Mouse (Mus musculus): Measurements from ENCODE around the gene Akr1b10. TPM values are rescaled to one million over a fixed set of nuclear protein-coding genes. Genes with fewer than 3 reads are reported as not detected.

Gene Akr1b10
- 25.1 and 27.8 TPM in 2 replicates for polyA plus RNA-seq (2015; fragmentation: Nextera tagmentation; extraction: Ambion mirVana)

DNA sequence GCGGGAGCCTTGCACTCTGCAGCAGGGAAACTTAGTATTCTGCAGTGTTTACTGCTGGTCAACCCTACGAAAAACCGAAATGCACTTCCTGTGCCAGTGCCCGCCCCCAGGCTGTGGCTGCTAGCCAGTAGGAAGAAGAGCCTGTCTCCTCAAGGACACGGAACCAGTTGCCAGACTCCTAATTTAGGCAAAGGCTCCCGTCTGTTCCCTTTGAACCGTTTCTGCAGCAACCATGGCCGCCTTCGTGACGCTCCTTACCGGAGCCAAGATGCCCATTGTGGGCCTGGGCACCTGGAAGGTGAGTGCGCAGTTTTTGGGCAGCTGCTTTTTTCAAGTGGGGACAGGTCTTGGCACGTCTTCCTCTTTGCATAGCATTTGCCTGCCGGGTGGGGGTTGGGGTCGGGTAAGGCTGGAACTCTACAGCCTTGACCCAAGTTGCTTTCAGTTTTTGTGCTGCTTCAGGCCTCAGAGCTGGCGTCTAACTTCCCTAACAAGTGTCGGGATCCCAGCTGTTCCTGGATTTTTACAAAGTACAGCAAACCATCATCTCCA is at the start of gene Akr1b10:
Gene Akr1b10 (plus strand): TSS at position 109 of the 552 bp plus-strand sequence.

DNA sequence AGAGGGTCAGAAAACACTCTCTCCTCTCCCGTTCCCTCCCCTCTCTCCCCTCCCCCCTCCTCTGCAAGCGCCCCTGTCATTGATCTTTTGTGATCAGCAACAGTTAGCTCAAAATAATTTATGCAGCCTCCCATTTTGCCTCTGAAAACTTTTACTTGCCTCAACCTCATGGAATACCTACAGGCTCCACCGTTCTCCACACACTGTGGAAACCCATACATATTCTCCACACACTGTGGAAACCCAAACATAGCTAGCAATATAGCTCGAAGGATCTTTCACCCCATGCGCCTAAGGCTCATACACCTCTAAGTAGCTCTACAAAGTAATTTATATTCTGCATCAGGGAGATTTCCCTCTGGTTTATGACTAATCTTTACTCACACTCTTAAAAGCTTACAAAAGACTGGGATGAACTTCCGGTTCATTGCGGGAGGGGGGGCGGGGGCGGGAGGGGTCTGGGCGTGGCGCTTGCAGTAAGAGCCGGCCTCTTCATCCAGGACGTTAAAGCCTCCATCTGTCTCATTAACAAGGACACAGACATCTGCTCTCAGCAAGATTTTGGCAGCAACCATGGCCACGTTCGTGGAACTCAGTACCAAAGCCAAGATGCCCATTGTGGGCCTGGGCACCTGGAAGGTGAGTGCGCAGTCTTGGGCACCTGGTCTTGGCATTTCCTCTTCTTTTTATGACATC is 30.2 kb upstream of the Akr1b10 start, which contains the start of gene Akr1b8:
Gene Akr1b8 (plus strand): TSS at position 462 of the 696 bp plus-strand sequence.

DNA sequence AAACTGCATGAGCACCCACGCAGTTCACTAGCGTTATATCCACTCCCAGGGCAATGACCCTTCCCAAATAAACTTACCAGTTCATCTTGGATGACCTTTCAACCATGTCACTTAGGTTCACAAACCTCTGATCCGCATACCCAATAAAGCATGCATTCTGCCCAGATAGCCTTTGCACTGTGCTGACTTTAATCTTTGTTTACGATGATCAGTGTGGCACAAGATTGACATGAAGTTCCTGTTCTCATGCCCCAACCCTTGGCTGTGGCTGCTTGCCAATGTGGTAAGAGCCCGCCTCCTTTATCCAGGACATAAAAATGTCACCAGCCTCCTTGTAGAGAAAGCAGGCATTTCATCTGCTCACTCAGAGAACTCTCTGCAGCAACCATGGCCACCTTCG is 28.0 kb downstream of the Akr1b10 start, which contains the start of gene Akr1b7:
Gene Akr1b7 (plus strand): TSS at position 312 of the 400 bp plus-strand sequence.

Other genes starting within 250 kb of the Akr1b10 start
- gene Slc35b4, start 207.1 kb upstream of the Akr1b10 start, polyA plus RNA-seq (2015; fragmentation: Nextera tagmentation; extraction: Ambion mirVana), result 29.3 and 34.0 TPM in 2 replicates
- gene Akr1b3, start 66.7 kb upstream of the Akr1b10 start, polyA plus RNA-seq (2015; fragmentation: Nextera tagmentation; extraction: Ambion mirVana), result 113 TPM in 2 replicates
- gene Akr1b8, start 30.1 kb upstream of the Akr1b10 start, polyA plus RNA-seq (2015; fragmentation: Nextera tagmentation; extraction: Ambion mirVana), result 3.8 and 4.1 TPM in 2 replicates
- gene Akr1b7, start 28.1 kb downstream of the Akr1b10 start, polyA plus RNA-seq (2015; fragmentation: Nextera tagmentation; extraction: Ambion mirVana), result 0.27 and 0.53 TPM in 2 replicates
- gene Bpgm, start 92.0 kb downstream of the Akr1b10 start, polyA plus RNA-seq (2015; fragmentation: Nextera tagmentation; extraction: Ambion mirVana), result 67.8 and 75.5 TPM in 2 replicates
- 52.5 and 63.2 TPM in 2 replicates for gene Cald1, start 214.3 kb downstream of the Akr1b10 start, polyA plus RNA-seq (2015; fragmentation: Nextera tagmentation; extraction: Ambion mirVana)